In genomic region chr11:96260310-96260970, GRCm38 (mm10) we compare ENCODE assay signal across 12 mouse cellular contexts. TPM values are rescaled to one million over a fixed set of nuclear protein-coding genes. Genes with fewer than 3 reads are reported as not detected.
DNase-seq lines count a peak whose midpoint lies in the region; ATAC-seq and TF ChIP-seq lines count a peak whose summit lies in the region.
"Had no signal": no experiment of that assay in that cellular context is flagged by ENCODE, and none has a peak within 500 bp of the region (broad histone marks: within the 10 kb centered on the region; RNA-seq: fewer than 3 reads in every experiment).

No protein-coding gene starts in this region.

- peaks cover 7% of the 10 kb centered on the region; the same call in 1 of the 2 replicates for H3K4me1 ChIP-seq in intestine, embryonic 14.5 days (replicated peaks; ENCODE audit: control insufficient read depth, insufficient read depth, low read length)
- H3K4me1 ChIP-seq in limb, embryonic 11.5 days (ENCODE audit: control insufficient read depth, insufficient read depth, low read length) = peaks cover 13% of the 10 kb centered on the region
- no peaks in the 10 kb centered on the region for H3K4me1 ChIP-seq in heart, adult 2 months (ENCODE audit: control insufficient read depth, insufficient read depth, low read length)
- H3K4me1 ChIP-seq: midbrain, embryonic 12.5 days had no signal

- H3K4me2 ChIP-seq in intestine, embryonic 14.5 days (ENCODE audit: low read length) = peak overlapping the region; percentile 22; the same call in 1 of the 2 replicates
- H3K4me2 ChIP-seq in limb, embryonic 11.5 days (ENCODE audit: low read depth, severe bottlenecking) = peak overlapping the region; percentile 22; the same call in 1 of the 2 replicates
- H3K4me2 ChIP-seq: heart, embryonic 11.5 days; midbrain, embryonic 12.5 days had no signal

- no peak overlapping the region for H3K4me3 ChIP-seq in intestine, embryonic 14.5 days (ENCODE audit: low read depth, low read length)
- H3K4me3 ChIP-seq in limb, embryonic 11.5 days (ENCODE audit: low read depth, low read length) = no peak overlapping the region
- H3K4me3 ChIP-seq in heart, adult 2 months = no peak overlapping the region
- H3K4me3 ChIP-seq: midbrain, embryonic 12.5 days had no signal

- POLR2A ChIA-PET in Patski (lab: Charles Lee) = interaction anchor here (0.6 to 1.5 kb wide), 7 partner anchors 12 to 480 kb away, joined by 3 to 5 read pairs (median 4); no protein-coding TSS in a partner anchor

- TF ChIP-seq EP300 in heart, adult 2 months (IDR thresholded peaks at IDR 0.05; ENCODE audit: insufficient read depth, low read depth, low read length) = no peak

- TF ChIP-seq POLR2A in heart, adult 2 months (IDR thresholded peaks at IDR 0.05; ENCODE audit: insufficient read depth, low read depth, low read length) = no peak

- in situ Hi-C loops in Patski (cut with MboI; ENCODE audit: low pct_unique_long_range_greater_than_20kb) = loop anchor here (25.0 kb wide), 1 partner anchor 1173 kb away; the partner anchor contains the start of gene Itga3

- TF ChIP-seq CTCF in Patski (IDR thresholded peaks at IDR 0.05) = no peak
- TF ChIP-seq CTCF in heart, adult 2 months (IDR thresholded peaks at IDR 0.05) = no peak

- no peaks in the 10 kb centered on the region for H3K79me2 ChIP-seq in heart, adult 2 months (replicated peaks; ENCODE audit: control insufficient read depth, insufficient read depth, low read length)

- DNase-seq in 3134 (ENCODE audit: extremely low read depth, insufficient read length, low spot score) (peak; percentile 87), Patski (ENCODE audit: low read depth, low spot score) (no peak)
- DNase-seq in intestine, embryonic 14.5 days (ENCODE audit: low spot score) = peak; percentile 67
- peak; percentile 75 for DNase-seq in limb, embryonic 11.5 days (ENCODE audit: low spot score)
- no peak for DNase-seq in heart, adult 2 months
- DNase-seq in testis, postnatal 10 days (ENCODE audit: low spot score) = no peak
- no peak for DNase-seq in layer of hippocampus, adult 11-12 months (ENCODE audit: low spot score)
- no peak for DNase-seq in cerebellum, postnatal 14 days
- DNase-seq: cerebellum, postnatal 25 days had no signal

- H3K27ac ChIP-seq in intestine, embryonic 14.5 days (ENCODE audit: low read depth) = no peak overlapping the region
- no peak overlapping the region for H3K27ac ChIP-seq in limb, embryonic 11.5 days (replicated peaks; ENCODE audit: low read depth, low read length)
- H3K27ac ChIP-seq in heart, adult 2 months = no peak overlapping the region
- H3K27ac ChIP-seq: midbrain, embryonic 12.5 days had no signal

- no peaks in the 10 kb centered on the region for H3K36me3 ChIP-seq in intestine, embryonic 14.5 days (ENCODE audit: control insufficient read depth, insufficient read depth, low read length)
- H3K36me3 ChIP-seq in limb, embryonic 11.5 days (ENCODE audit: control insufficient read depth, insufficient read depth, low read length) = no peaks in the 10 kb centered on the region
- no peaks in the 10 kb centered on the region for H3K36me3 ChIP-seq in heart, adult 2 months (ENCODE audit: control insufficient read depth, insufficient read depth, low read length)
- H3K36me3 ChIP-seq: midbrain, embryonic 12.5 days had no signal

- 3% methylated on average over 23 of the region's 23 CpGs for WGBS in intestine, embryonic 14.5 days
- WGBS in limb, embryonic 11.5 days = 1% methylated on average over 23 of the region's 23 CpGs
- WGBS in heart, adult 2 months = 9% methylated on average over 23 of the region's 23 CpGs

- ATAC-seq in Patski = peak; percentile 68
- ATAC-seq in intestine, embryonic 14.5 days (replicated peaks; ENCODE audit: low FRiP score, low TSS enrichment, low read depth) = no peak
- ATAC-seq in limb, embryonic 11.5 days (ENCODE audit: insufficient number of reproducible peaks, low FRiP score, low TSS enrichment, low read depth) = no peak

- intact Hi-C loops in heart, adult 2 months (cut with DNase I) = no loop called here

- no peaks in the 10 kb centered on the region for H3K27me3 ChIP-seq in Patski
- peaks cover 99% of the 10 kb centered on the region for H3K27me3 ChIP-seq in intestine, embryonic 14.5 days (replicated peaks; ENCODE audit: control insufficient read depth, insufficient read depth, low read length)
- peaks cover 76% of the 10 kb centered on the region for H3K27me3 ChIP-seq in limb, embryonic 11.5 days (ENCODE audit: control insufficient read depth, insufficient read depth, low read length)
- H3K27me3 ChIP-seq in heart, adult 2 months (ENCODE audit: control insufficient read depth, insufficient read depth, low read length) = peaks cover 29% of the 10 kb centered on the region

- CTCF ChIA-PET in Patski (lab: Charles Lee) = interaction anchor here (1.1 to 1.9 kb wide), 2 partner anchors 11 to 15 kb away, joined by 3 to 7 read pairs; partner anchors contain the start of gene Hoxb9

- no peak overlapping the region for H3K9ac ChIP-seq in intestine, embryonic 14.5 days (ENCODE audit: low read length)
- H3K9ac ChIP-seq in limb, embryonic 11.5 days (ENCODE audit: low read length) = no peak overlapping the region
- H3K9ac ChIP-seq in heart, adult 2 months (ENCODE audit: low read depth, low read length) = no peak overlapping the region
- H3K9ac ChIP-seq: midbrain, embryonic 12.5 days had no signal

- H3K9me3 ChIP-seq in intestine, embryonic 14.5 days (ENCODE audit: control insufficient read depth, low read length) = no peaks in the 10 kb centered on the region
- no peaks in the 10 kb centered on the region for H3K9me3 ChIP-seq in limb, embryonic 11.5 days (ENCODE audit: control insufficient read depth, low read length)
- H3K9me3 ChIP-seq: midbrain, embryonic 12.5 days had no signal

RNA-seq across cellular contexts. Expression of gene Hoxb9, which starts 10.8 kb away (rescaled TPM):
- 111 TPM for polyA plus RNA-seq in Patski (2021)
- polyA plus RNA-seq in intestine, embryonic 14.5 days (2014; fragmentation: Nextera tagmentation; extraction: Ambion mirVana) = 1.0 and 1.1 TPM in 2 replicates
- 1.7 and 1.8 TPM in 2 replicates for polyA plus RNA-seq in limb, embryonic 11.5 days (2014; fragmentation: Nextera tagmentation; extraction: Ambion mirVana)
- total RNA-seq in heart, adult 2 months (2021) = not detected
- polyA plus RNA-seq in heart, adult 2 months (2012; rRNA removed) = not detected in 2 replicates
- total RNA-seq: layer of hippocampus, postnatal 10 days had no signal
- polyA plus RNA-seq: midbrain, embryonic 12.5 days had no signal

RNA-seq across cellular contexts. Expression of gene Hoxb8, which starts 21.3 kb away (rescaled TPM):
- polyA plus RNA-seq in Patski (2021) = 118 TPM
- polyA plus RNA-seq in intestine, embryonic 14.5 days (2014; fragmentation: Nextera tagmentation; extraction: Ambion mirVana) = 1.5 and 1.7 TPM in 2 replicates
- 0.38 and 0.89 TPM in 2 replicates for polyA plus RNA-seq in limb, embryonic 11.5 days (2014; fragmentation: Nextera tagmentation; extraction: Ambion mirVana)
- total RNA-seq in heart, adult 2 months (2021) = not detected
- not detected in 2 replicates for polyA plus RNA-seq in heart, adult 2 months (2012; rRNA removed)
- total RNA-seq: layer of hippocampus, postnatal 10 days had no signal
- polyA plus RNA-seq: midbrain, embryonic 12.5 days had no signal

RNA-seq across cellular contexts. Expression of gene Hoxb7, which starts 26.0 kb away (rescaled TPM):
- 98.7 TPM for polyA plus RNA-seq in Patski (2021)
- 11.7 and 13.2 TPM in 2 replicates for polyA plus RNA-seq in intestine, embryonic 14.5 days (2014; fragmentation: Nextera tagmentation; extraction: Ambion mirVana)
- 3.7 and 4.3 TPM in 2 replicates for polyA plus RNA-seq in limb, embryonic 11.5 days (2014; fragmentation: Nextera tagmentation; extraction: Ambion mirVana)
- total RNA-seq in heart, adult 2 months (2021) = not detected
- not detected in 2 replicates for polyA plus RNA-seq in heart, adult 2 months (2012; rRNA removed)
- total RNA-seq: layer of hippocampus, postnatal 10 days had no signal
- polyA plus RNA-seq: midbrain, embryonic 12.5 days had no signal

RNA-seq across cellular contexts. Expression of gene Hoxb6, which starts 31.8 kb away (rescaled TPM):
- 69.7 TPM for polyA plus RNA-seq in Patski (2021)
- polyA plus RNA-seq in intestine, embryonic 14.5 days (2014; fragmentation: Nextera tagmentation; extraction: Ambion mirVana) = 18.1 and 24.1 TPM in 2 replicates
- polyA plus RNA-seq in limb, embryonic 11.5 days (2014; fragmentation: Nextera tagmentation; extraction: Ambion mirVana) = 1.9 and 2.8 TPM in 2 replicates
- total RNA-seq in heart, adult 2 months (2021) = not detected
- not detected in 2 replicates for polyA plus RNA-seq in heart, adult 2 months (2012; rRNA removed)
- total RNA-seq: layer of hippocampus, postnatal 10 days had no signal
- polyA plus RNA-seq: midbrain, embryonic 12.5 days had no signal

RNA-seq across cellular contexts. Expression of gene Hoxb5, which starts 42.7 kb away (rescaled TPM):
- 24.4 TPM for polyA plus RNA-seq in Patski (2021)
- polyA plus RNA-seq in intestine, embryonic 14.5 days (2014; fragmentation: Nextera tagmentation; extraction: Ambion mirVana) = 49.6 and 51.6 TPM in 2 replicates
- 2.1 and 2.6 TPM in 2 replicates for polyA plus RNA-seq in limb, embryonic 11.5 days (2014; fragmentation: Nextera tagmentation; extraction: Ambion mirVana)
- under 1 TPM in 1 of 2 experiments, not detected in 1; 0.18 TPM for total RNA-seq in heart, adult 2 months (2021)
- polyA plus RNA-seq in heart, adult 2 months (2012; rRNA removed) = 0.20 and 0.23 TPM in 2 replicates
- total RNA-seq: layer of hippocampus, postnatal 10 days had no signal
- polyA plus RNA-seq: midbrain, embryonic 12.5 days had no signal

Comparison
In these comparisons a context has a peak if more than half of its experiments do, and no peak if none do; other contexts are left out.
1. DNase-seq: peak in 3134 (single experiment), intestine, embryonic 14.5 days (single experiment) and limb, embryonic 11.5 days (single experiment); none in Patski (single experiment), heart, adult 2 months (0 of 2), testis, postnatal 10 days (single experiment), layer of hippocampus, adult 11-12 months (single experiment) and cerebellum, postnatal 14 days (0 of 2).
2. RNA of gene Hoxb9, which starts 10.8 kb away (polyA plus RNA-seq): 111 TPM in Patski (single experiment); 1.7 to 1.8 TPM in limb, embryonic 11.5 days, 1.0 to 1.1 TPM in intestine, embryonic 14.5 days and not detected in heart, adult 2 months; every median in the first group is over 10 times any median in the second.
3. RNA of gene Hoxb8, which starts 21.3 kb away (polyA plus RNA-seq): 118 TPM in Patski (single experiment); 1.5 to 1.7 TPM in intestine, embryonic 14.5 days, 0.38 to 0.89 TPM in limb, embryonic 11.5 days and not detected in heart, adult 2 months; every median in the first group is over 10 times any median in the second.